Mouse (Mus musculus) forebrain, embryonic 16.5 days (tissue): ENCODE results near the gene Cdk6. TPM values are rescaled to one million over a fixed set of nuclear protein-coding genes. Genes with fewer than 3 reads are reported as not detected.

Source experiments
- ATAC-seq: fragments of 200-750 bp; cut with Nextera tagmentation; 2 replicates; pipeline ENCODE4 v1.8.0; 2017; ENCODE audit warnings: mild to moderate bottlenecking, moderate library complexity
- H3K27ac ChIP-seq: fragments of 300-500 bp; sonication (generic); 2 replicates; pipeline ENCODE4 v1.5.1; 2014; ENCODE audit warnings: low read length, control low read depth
- H3K27me3 ChIP-seq: fragments of 300-500 bp; sonication (generic); replicated peaks from 2 replicates; pipeline ENCODE4 v1.6.1; 2014; ENCODE audit warnings: low read length; ENCODE audit not compliant: control insufficient read depth, insufficient read depth
- H3K36me3 ChIP-seq: fragments of 300-500 bp; sonication (generic); 2 replicates; pipeline ENCODE4 v1.6.1; 2014; ENCODE audit not compliant: control insufficient read depth, insufficient read depth
- H3K4me1 ChIP-seq: fragments of 300-500 bp; sonication (generic); replicated peaks from 2 replicates; pipeline ENCODE4 v1.6.1; 2014; ENCODE audit warnings: low read length; ENCODE audit not compliant: control insufficient read depth, insufficient read depth
- H3K4me2 ChIP-seq: fragments of 300-500 bp; sonication (generic); 2 replicates; pipeline ENCODE4 v1.6.1; 2014; ENCODE audit warnings: mild to moderate bottlenecking, low read length, control low read depth
- H3K4me3 ChIP-seq: fragments of 300-500 bp; sonication (generic); replicated peaks from 2 replicates; pipeline ENCODE4 v1.5.1; 2014; ENCODE audit warnings: mild to moderate bottlenecking, low read length, control low read depth
- H3K9ac ChIP-seq: fragments of 300-500 bp; sonication (generic); replicated peaks from 2 replicates; pipeline ENCODE4 v1.6.1; 2014; ENCODE audit warnings: low read depth, low read length, control low read depth
- H3K9me3 ChIP-seq: fragments of 300-500 bp; sonication (generic); 2 replicates; pipeline ENCODE4 v1.6.1; 2016; ENCODE audit warnings: low read length; ENCODE audit not compliant: control insufficient read depth
- WGBS: fragments of 180-500 bp; shearing (Covaris S2); extraction: QIAGEN DNeasy Blood & Tissue Kit; methylation state at CpG from one replicate; pipeline ENCODE4 v1.1.7; 2014; 5-methylcytosine and 5-hydroxymethylcytosine counted together
- polyA plus RNA-seq: library from polyadenylated mRNA; unstranded; fragments of >200 nt; fragmentation: Nextera tagmentation; extraction: Ambion mirVana; gene quantifications from 2 replicates; pipeline ENCODE4 v1.2.1, GENCODE M21; 2015

Cdk6 gene
- polyA plus RNA-seq, 1 experiment from 2014 or later = 29.8 TPM

DNA sequence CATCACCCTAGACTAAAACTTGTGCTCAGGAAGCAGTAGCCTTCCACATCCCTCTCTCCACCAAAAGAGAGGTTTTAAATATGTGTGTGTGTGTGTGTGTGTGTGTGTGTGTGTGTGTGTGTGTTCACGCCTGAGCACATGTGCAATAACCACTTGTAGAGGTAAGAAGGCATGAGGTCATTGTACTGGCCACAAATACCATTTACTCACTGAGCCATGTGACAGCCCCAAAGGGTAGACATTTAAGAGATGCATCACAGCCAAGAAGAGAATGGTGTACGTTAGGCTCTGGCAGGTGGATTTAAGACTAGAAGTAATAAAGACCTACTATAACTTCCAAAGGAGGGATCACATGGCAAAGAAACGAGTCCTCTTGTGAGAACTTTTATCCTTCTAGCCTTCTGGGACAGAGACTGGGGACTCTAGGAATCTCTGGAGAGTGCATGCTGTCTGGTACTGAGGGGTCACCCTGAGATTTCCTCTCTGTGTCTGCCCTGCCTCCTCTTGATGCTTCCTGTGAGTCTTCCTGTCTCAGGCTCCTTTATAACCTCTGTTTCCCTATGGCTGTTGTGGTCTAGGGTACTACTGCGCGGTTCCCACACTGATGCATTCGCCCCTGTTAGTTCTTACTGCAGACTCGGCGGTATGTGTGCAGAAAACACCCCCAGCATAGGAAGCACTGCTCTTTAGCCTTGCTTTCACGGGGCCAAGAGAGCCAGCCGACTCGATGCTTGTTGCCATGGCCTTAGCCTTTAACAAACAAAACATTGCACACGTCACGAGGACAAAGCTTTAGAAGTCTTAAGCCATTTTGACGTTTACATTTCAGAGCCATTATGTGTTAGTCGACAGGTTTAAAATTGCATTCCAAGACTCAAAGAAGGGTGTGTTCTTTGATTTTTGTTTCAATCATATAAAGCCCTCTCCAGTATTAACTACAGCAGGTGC, 22.0 kb downstream of the Cdk6 start:
- 67% methylated on average over 15 of the region's 15 CpGs for WGBS
- H3K36me3 ChIP-seq = no peaks in the 10 kb centered on the region

DNA sequence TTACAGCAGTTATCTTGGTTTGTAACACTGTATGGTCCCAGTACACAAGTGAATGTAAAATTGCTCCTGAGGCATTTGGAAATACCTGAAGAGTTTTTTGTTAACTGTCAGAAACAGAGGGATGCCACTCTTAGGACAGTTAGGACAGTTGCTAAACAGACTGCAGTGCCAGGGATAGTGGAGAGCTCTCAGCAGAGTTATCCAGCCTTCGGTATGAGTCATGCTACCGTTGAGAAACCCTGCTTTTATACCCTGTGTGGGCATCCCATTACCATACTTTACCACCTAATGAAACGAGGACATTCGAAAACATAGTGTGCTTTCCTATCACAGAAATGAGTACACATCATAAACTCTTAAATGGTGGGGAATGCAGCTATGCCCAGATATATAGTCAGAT, 25.8 kb downstream of the Cdk6 start:
- no peak overlapping the region for H3K9ac ChIP-seq
- no peaks in the 10 kb centered on the region for H3K36me3 ChIP-seq
- H3K9me3 ChIP-seq = no peaks in the 10 kb centered on the region
- WGBS = 95% methylated on average over 4 of the region's 4 CpGs
- no peak overlapping the region for H3K4me2 ChIP-seq
- H3K27me3 ChIP-seq = no peaks in the 10 kb centered on the region
- ATAC-seq = no peak
- H3K4me3 ChIP-seq = no peak overlapping the region
- no peaks in the 10 kb centered on the region for H3K4me1 ChIP-seq
- no peak overlapping the region for H3K27ac ChIP-seq

More for the DNA sequence above, 22.0 kb downstream of the Cdk6 start:
- Histone ChIP-seq H3K9ac (no peak overlapping the region), H3K4me2 (no peak overlapping the region), H3K27me3 (no peaks in the 10 kb centered on the region), H3K9me3 (no peaks in the 10 kb centered on the region), H3K27ac (no peak overlapping the region), H3K4me3 (no peak overlapping the region), H3K4me1 (no peaks in the 10 kb centered on the region)
- ATAC-seq = no peak

- no peak overlapping the region for H3K27ac ChIP-seq
- ATAC-seq = no peak
- no peak overlapping the region for H3K4me3 ChIP-seq
- H3K36me3 ChIP-seq = no peaks in the 10 kb centered on the region
- no peak overlapping the region for H3K9ac ChIP-seq
- H3K9me3 ChIP-seq = no peaks in the 10 kb centered on the region
- no peak overlapping the region for H3K4me2 ChIP-seq
- no peaks in the 10 kb centered on the region for H3K27me3 ChIP-seq
- 79% methylated on average over 6 of the region's 6 CpGs for WGBS
- no peaks in the 10 kb centered on the region for H3K4me1 ChIP-seq
These were observed 28.0 kb downstream of the Cdk6 start for GRCm38 (mm10) chr5:3369317-3369716.

- H3K27ac ChIP-seq = no peak overlapping the region
- no peak overlapping the region for H3K4me2 ChIP-seq
- H3K4me3 ChIP-seq = no peak overlapping the region
- H3K4me1 ChIP-seq = no peaks in the 10 kb centered on the region
- no peaks in the 10 kb centered on the region for H3K9me3 ChIP-seq
- no peak for ATAC-seq
- WGBS = 89% methylated on average over 2 of the region's 2 CpGs
- no peak overlapping the region for H3K9ac ChIP-seq
- H3K36me3 ChIP-seq = no peaks in the 10 kb centered on the region
- no peaks in the 10 kb centered on the region for H3K27me3 ChIP-seq
These were observed 29.9 kb downstream of the Cdk6 start for GRCm38 (mm10) chr5:3371212-3371611.

GRCm38 (mm10) chr5:3373170-3373569, 31.9 kb downstream of the Cdk6 start:
- 87% methylated on average over 10 of the region's 10 CpGs for WGBS
- ATAC-seq = no peak
- no peaks in the 10 kb centered on the region for H3K36me3 ChIP-seq

GRCm38 (mm10) chr5:3374763-3375162, 33.5 kb downstream of the Cdk6 start:
- Histone ChIP-seq H3K27me3 (no peaks in the 10 kb centered on the region), H3K4me3 (no peak overlapping the region), H3K4me1 (no peaks in the 10 kb centered on the region), H3K4me2 (no peak overlapping the region), H3K9ac (no peak overlapping the region), H3K9me3 (no peaks in the 10 kb centered on the region), H3K27ac (no peak overlapping the region), H3K36me3 (no peaks in the 10 kb centered on the region)
- no peak for ATAC-seq
- 91% methylated on average over 10 of the region's 10 CpGs for WGBS

More at GRCm38 (mm10) chr5:3373170-3373569, 31.9 kb downstream of the Cdk6 start:
- Histone ChIP-seq H3K27me3 (no peaks in the 10 kb centered on the region), H3K9me3 (no peaks in the 10 kb centered on the region), H3K4me3 (no peak overlapping the region), H3K9ac (no peak overlapping the region), H3K4me1 (no peaks in the 10 kb centered on the region), H3K27ac (no peak overlapping the region), H3K4me2 (no peak overlapping the region)

DNA sequence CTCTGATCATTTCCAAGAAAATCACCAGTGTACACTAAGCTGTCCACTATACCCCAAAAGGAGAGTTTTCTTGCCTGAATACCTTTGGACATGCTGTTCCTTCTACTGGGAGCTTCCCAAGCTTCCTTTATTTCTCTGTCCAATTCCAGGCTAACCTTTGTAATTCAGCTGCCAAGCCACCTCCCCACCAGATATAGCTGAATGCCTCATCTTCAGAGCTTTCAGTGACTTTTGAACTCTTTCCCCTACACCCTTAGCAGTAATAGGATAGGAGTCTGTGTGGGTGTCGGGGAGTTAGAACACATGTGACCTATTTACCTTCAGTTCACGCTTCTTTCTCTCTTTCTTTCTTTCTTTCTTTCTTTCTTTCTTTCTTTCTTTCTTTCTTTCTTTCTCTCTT, 34.9 kb downstream of the Cdk6 start:
- Histone ChIP-seq H3K27me3 (no peaks in the 10 kb centered on the region), H3K27ac (no peak overlapping the region), H3K4me3 (no peak overlapping the region), H3K4me1 (0 out of 2 replicates have a peak, but pooled peaks cover 2% of the 10 kb centered on the region), H3K36me3 (no peaks in the 10 kb centered on the region), H3K4me2 (no peak overlapping the region), H3K9me3 (no peaks in the 10 kb centered on the region), H3K9ac (no peak overlapping the region)
- ATAC-seq = no peak
- 83% methylated on average over 2 of the region's 2 CpGs for WGBS

DNA sequence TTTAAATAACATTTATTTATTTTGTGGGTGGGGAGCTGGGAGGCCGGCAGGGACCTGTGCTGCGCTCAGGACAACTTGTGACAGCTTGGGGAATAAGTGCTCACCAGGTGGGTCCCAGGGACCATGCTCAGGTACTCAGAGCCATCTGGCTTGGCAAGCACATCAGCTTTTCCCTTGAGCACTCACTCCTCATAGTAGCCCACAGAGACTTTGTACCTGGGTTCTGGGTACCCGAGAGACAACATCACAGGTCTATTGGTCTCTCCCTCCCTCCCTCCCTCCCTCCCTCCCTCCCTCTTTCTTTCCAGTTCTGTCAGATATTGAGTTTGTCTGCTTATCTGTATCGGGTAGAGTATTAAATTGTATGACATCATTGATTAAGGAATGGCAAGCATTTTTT, 38.0 kb downstream of the Cdk6 start:
- Histone ChIP-seq H3K9me3 (no peaks in the 10 kb centered on the region), H3K36me3 (no peaks in the 10 kb centered on the region), H3K4me3 (no peak overlapping the region), H3K4me2 (no peak overlapping the region), H3K27me3 (no peaks in the 10 kb centered on the region), H3K27ac (no peak overlapping the region), H3K4me1 (0 out of 2 replicates have a peak, but pooled peaks cover 4% of the 10 kb centered on the region), H3K9ac (no peak overlapping the region)
- 72% methylated on average over 4 of the region's 4 CpGs for WGBS
- ATAC-seq = no peak

GRCm38 (mm10) chr5:3380692-3381233, 39.5 kb downstream of the Cdk6 start:
- H3K9ac ChIP-seq = no peak overlapping the region
- no peaks in the 10 kb centered on the region for H3K36me3 ChIP-seq
- H3K4me2 ChIP-seq = no peak overlapping the region
- H3K4me1 ChIP-seq = 0 out of 2 replicates have a peak, but pooled peaks cover 4% of the 10 kb centered on the region
- no peaks in the 10 kb centered on the region for H3K27me3 ChIP-seq
- no peaks in the 10 kb centered on the region for H3K9me3 ChIP-seq
- H3K4me3 ChIP-seq = no peak overlapping the region
- ATAC-seq = no peak
- H3K27ac ChIP-seq = no peak overlapping the region
- 77% methylated on average over 9 of the region's 9 CpGs for WGBS
